Comparison of ENCODE assay signal across 8 mouse cellular contexts in the genomic region with DNA sequence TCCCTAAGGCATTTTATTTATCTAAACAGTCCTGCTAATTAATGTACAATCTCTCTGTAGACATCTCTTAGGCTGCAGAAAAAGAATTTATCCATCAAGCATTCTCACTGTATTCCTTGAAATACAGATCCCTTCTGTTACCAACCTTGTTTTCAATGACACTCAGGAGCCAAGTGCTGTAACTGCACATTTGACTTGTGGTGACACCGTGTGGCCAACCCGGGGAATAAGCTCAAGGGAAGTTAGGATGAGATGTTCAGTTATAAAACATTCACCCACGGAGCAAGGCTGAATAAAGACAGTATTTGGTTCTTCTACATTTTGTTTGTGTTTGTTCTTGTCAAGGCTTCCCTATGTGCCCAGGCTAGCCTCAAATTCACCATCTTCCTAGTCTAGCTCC. TPM values are rescaled to one million over a fixed set of nuclear protein-coding genes. Genes with fewer than 3 reads are reported as not detected.
DNase-seq lines count a peak whose midpoint lies in the region; ATAC-seq and TF ChIP-seq lines count a peak whose summit lies in the region.

No protein-coding gene starts in this region.

- no peaks in the 10 kb centered on the region for H3K79me2 ChIP-seq in MEL (ENCODE audit: control insufficient read depth, insufficient read depth, low read length, poor library complexity)

- H3K4me2 ChIP-seq in kidney, embryonic 14.5 days (replicated peaks; ENCODE audit: low read depth, low read length), result no peak overlapping the region
- H3K4me2 ChIP-seq in forebrain, embryonic 16.5 days (ENCODE audit: low read length), result no peak overlapping the region

- TF ChIP-seq RAD21 in MEL (IDR thresholded peaks at IDR 0.05; ENCODE audit: low read depth, low read length), result peak; percentile 83

- H3K27me3 ChIP-seq in kidney, embryonic 14.5 days (ENCODE audit: control insufficient read depth, insufficient read depth, low read length), result no peaks in the 10 kb centered on the region
- H3K27me3 ChIP-seq in MEL (ENCODE audit: control insufficient read depth in 1 of 2, insufficient read depth in 2 of 2, low read length in 2 of 2), result no peaks in the 10 kb centered on the region
- H3K27me3 ChIP-seq in forebrain, embryonic 16.5 days (replicated peaks; ENCODE audit: control insufficient read depth, insufficient read depth, low read length), result no peaks in the 10 kb centered on the region

- H3K9ac ChIP-seq in kidney, embryonic 14.5 days (ENCODE audit: low read depth, low read length), result no peak overlapping the region
- no peak overlapping the region for H3K9ac ChIP-seq in MEL (ENCODE audit: control insufficient read depth, low read depth, low read length, poor library complexity, severe bottlenecking)
- no peak overlapping the region for H3K9ac ChIP-seq in forebrain, embryonic 16.5 days (replicated peaks; ENCODE audit: low read depth, low read length)

- TF ChIP-seq EP300 in MEL (IDR thresholded peaks at IDR 0.05; ENCODE audit: low read depth in 1 of 2, low read length in 2 of 2), result no peak

- WGBS in kidney, embryonic 14.5 days, result 4% methylated on average over 3 of the region's 3 CpGs
- WGBS in forebrain, embryonic 16.5 days, result 6% methylated on average over 3 of the region's 3 CpGs

- no peak for TF ChIP-seq POLR2A in MEL (IDR thresholded peaks at IDR 0.05; ENCODE audit: control insufficient read depth in 1 of 2, insufficient read depth in 1 of 2, low read depth in 1 of 2, low read length in 2 of 2, poor library complexity in 1 of 2)

- no peak for ATAC-seq in kidney, embryonic 14.5 days (ENCODE audit: low FRiP score, low TSS enrichment)
- ATAC-seq in forebrain, embryonic 16.5 days, result peak; percentile 82
- ATAC-seq in megakaryocyte, adult 5-6 weeks (ENCODE audit: poor library complexity, severe bottlenecking), result 0 out of 2 replicates have a peak, but pooled peaks have one; percentile 55

- H3K27ac ChIP-seq in kidney, embryonic 14.5 days (ENCODE audit: low read depth, low read length), result no peak overlapping the region
- no peak overlapping the region for H3K27ac ChIP-seq in MEL (ENCODE audit: control insufficient read depth, low read depth, low read length)
- H3K27ac ChIP-seq in forebrain, embryonic 16.5 days (ENCODE audit: low read length), result no peak overlapping the region

- peak; percentile 27 to 56 for DNase-seq in adrenal gland, adult (ENCODE audit: inconsistent age in 2 of 2, low spot score in 1 of 2)
- no peak for DNase-seq in adrenal gland, adult 8-10 months
- peak; percentile 30 for DNase-seq in kidney, postnatal 14 days
- DNase-seq in MEL (ENCODE audit: low read depth, low spot score), result peak; percentile 52
- DNase-seq in spleen, adult 12 weeks (ENCODE audit: low spot score), result no peak

- peak; percentile 64 to 86 (median 74) for TF ChIP-seq CTCF in MEL (IDR thresholded peaks at IDR 0.05 in 2 of 3, conservative IDR thresholded peaks at IDR 0.05 in 1 of 3; ENCODE audit: control insufficient read depth in 1 of 3, insufficient read depth in 1 of 3, low read depth in 2 of 3, low read length in 3 of 3, poor library complexity in 1 of 3, severe bottlenecking in 1 of 3)

- H3K36me3 ChIP-seq in kidney, embryonic 14.5 days (ENCODE audit: control insufficient read depth, insufficient read depth, low read length), result no peaks in the 10 kb centered on the region
- no peaks in the 10 kb centered on the region for H3K36me3 ChIP-seq in MEL (ENCODE audit: control insufficient read depth in 1 of 2, insufficient read depth in 2 of 2, low read length in 2 of 2)
- no peaks in the 10 kb centered on the region for H3K36me3 ChIP-seq in forebrain, embryonic 16.5 days (ENCODE audit: control insufficient read depth, insufficient read depth)

- H3K4me3 ChIP-seq in kidney, embryonic 14.5 days (ENCODE audit: low read length), result no peak overlapping the region
- H3K4me3 ChIP-seq in MEL (ENCODE audit: control insufficient read depth in 1 of 2, insufficient read depth in 1 of 2, low read depth in 2 of 2, low read length in 2 of 2), result no peak overlapping the region
- H3K4me3 ChIP-seq in forebrain, embryonic 16.5 days (replicated peaks; ENCODE audit: low read length), result no peak overlapping the region

- H3K9me3 ChIP-seq in kidney, embryonic 14.5 days (ENCODE audit: control insufficient read depth, low read length), result no peaks in the 10 kb centered on the region
- no peaks in the 10 kb centered on the region for H3K9me3 ChIP-seq in MEL (replicated peaks; ENCODE audit: insufficient read depth, low read length)
- H3K9me3 ChIP-seq in forebrain, embryonic 16.5 days (ENCODE audit: control insufficient read depth, low read length), result no peaks in the 10 kb centered on the region

- H3K4me1 ChIP-seq in kidney, embryonic 14.5 days (ENCODE audit: control insufficient read depth, insufficient read depth, low read length), result no peaks in the 10 kb centered on the region; the same call in 1 of the 2 replicates
- no peaks in the 10 kb centered on the region; a peak in 1 of 4 replicates for H3K4me1 ChIP-seq in MEL (ENCODE audit: control insufficient read depth in 1 of 2, insufficient read depth in 2 of 2, low read length in 2 of 2)
- H3K4me1 ChIP-seq in forebrain, embryonic 16.5 days (replicated peaks; ENCODE audit: control insufficient read depth, insufficient read depth, low read length), result no peaks in the 10 kb centered on the region

TF ChIP-seq in MEL, 35 proteins besides CTCF, POLR2A, EP300 and RAD21:
- TF ChIP-seq NELFE (IDR thresholded peaks at IDR 0.05; ENCODE audit: low read depth, low read length) (no peak), MAZ (IDR thresholded peaks at IDR 0.05; ENCODE audit: low read depth, low read length) (no peak), SMC3 (IDR thresholded peaks at IDR 0.05; ENCODE audit: low read depth, low read length) (peak; percentile 85), KAT2A (conservative IDR thresholded peaks at IDR 0.05; ENCODE audit: low read depth, low read length) (no peak), CHD2 (IDR thresholded peaks at IDR 0.05; ENCODE audit: low read length) (no peak), ZKSCAN1 (IDR thresholded peaks at IDR 0.05; ENCODE audit: low read depth, low read length) (no peak), USF2 (IDR thresholded peaks at IDR 0.05; ENCODE audit: borderline replicate concordance in 1 of 2, insufficient read depth in 1 of 2, low read depth in 1 of 2, low read length in 2 of 2) (no peak), USF1 (IDR thresholded peaks at IDR 0.05; ENCODE audit: low read depth, low read length) (no peak), JUND (IDR thresholded peaks at IDR 0.05; ENCODE audit: low read depth, low read length) (no peak), GATA1 (IDR thresholded peaks at IDR 0.05; ENCODE audit: low read depth, low read length) (no peak), ZC3H11A (IDR thresholded peaks at IDR 0.05; ENCODE audit: low read depth, low read length) (peak; percentile 59)

RNA-seq across cellular contexts. Expression of a gene that starts 26.4 kb away (rescaled TPM):
- not detected for total RNA-seq in adrenal gland, adult 8-10 months (2022)
- not detected in 2 replicates for polyA plus RNA-seq in kidney, embryonic 14.5 days (2014; fragmentation: Nextera tagmentation; extraction: Ambion mirVana)
- not detected in 2 replicates for total RNA-seq in MEL (2012; rRNA removed)
- not detected for polyA plus RNA-seq in MEL (2012; ENCODE audit: insufficient read depth in 1 of 2, insufficient read length in 2 of 2, low read depth in 1 of 2, low replicate concordance in 2 of 2, missing spikeins in 1 of 2)
- polyA plus RNA-seq in forebrain, embryonic 16.5 days (2015; fragmentation: Nextera tagmentation; extraction: Ambion mirVana), result not detected in 2 replicates
- not detected in 2 replicates for total RNA-seq in megakaryocyte, adult 5-6 weeks (2015)
- not detected in 2 replicates for total RNA-seq in megakaryocyte, adult 5-6 weeks (2017)

RNA-seq across cellular contexts. Expression of a gene that starts 53.3 kb away (rescaled TPM):
- 10 to 100 TPM; 26.3 to 39.8 (median 36.7) TPM for total RNA-seq in adrenal gland, adult 8-10 months (2022)
- 29.8 and 34.2 TPM in 2 replicates for polyA plus RNA-seq in kidney, embryonic 14.5 days (2014; fragmentation: Nextera tagmentation; extraction: Ambion mirVana)
- total RNA-seq in MEL (2012; rRNA removed), result 11.9 and 12.2 TPM in 2 replicates
- polyA plus RNA-seq in MEL (2012; ENCODE audit: insufficient read depth in 1 of 2, insufficient read length in 2 of 2, low read depth in 1 of 2, low replicate concordance in 2 of 2, missing spikeins in 1 of 2), result 10 to 100 TPM in 1 of 2 experiments, not detected in 1; 20.5 TPM
- 93.7 and 103 TPM in 2 replicates for polyA plus RNA-seq in forebrain, embryonic 16.5 days (2015; fragmentation: Nextera tagmentation; extraction: Ambion mirVana)
- 2.1 and 3.0 TPM in 2 replicates for total RNA-seq in megakaryocyte, adult 5-6 weeks (2015)
- 2.8 and 4.9 TPM in 2 replicates for total RNA-seq in megakaryocyte, adult 5-6 weeks (2017)

RNA-seq across cellular contexts. Expression of a gene that starts 53.3 kb away (rescaled TPM):
- total RNA-seq in adrenal gland, adult 8-10 months (2022), result 10 to 100 TPM; 13.4 to 37.5 (median 24.8) TPM
- polyA plus RNA-seq in kidney, embryonic 14.5 days (2014; fragmentation: Nextera tagmentation; extraction: Ambion mirVana), result 9.2 and 36.9 TPM in 2 replicates
- total RNA-seq in MEL (2012; rRNA removed), result 8.5 and 16.7 TPM in 2 replicates
- 10 to 100 TPM in 1 of 2 experiments, not detected in 1; 25.1 TPM for polyA plus RNA-seq in MEL (2012; ENCODE audit: insufficient read depth in 1 of 2, insufficient read length in 2 of 2, low read depth in 1 of 2, low replicate concordance in 2 of 2, missing spikeins in 1 of 2)
- 2.7 and 4.8 TPM in 2 replicates for polyA plus RNA-seq in forebrain, embryonic 16.5 days (2015; fragmentation: Nextera tagmentation; extraction: Ambion mirVana)
- 2.5 and 8.5 TPM in 2 replicates for total RNA-seq in megakaryocyte, adult 5-6 weeks (2015)
- total RNA-seq in megakaryocyte, adult 5-6 weeks (2017), result 10.8 and 15.8 TPM in 2 replicates

Comparison
In these comparisons a context has a peak if more than half of its experiments do, and no peak if none do; other contexts are left out.
1. DNase-seq: peak in adrenal gland, adult (2 of 2), kidney, postnatal 14 days (single experiment) and MEL (single experiment); none in adrenal gland, adult 8-10 months (single experiment) and spleen, adult 12 weeks (single experiment).